Mouse (Mus musculus) brain, embryonic 14.5 days (tissue): Measurements from ENCODE around the gene Patz1.

Experiments used
- CTCF ChIP-seq: fragments of 200-500 bp; IDR thresholded peaks from 2 replicates; pipeline ENCODE4 v1.5.1; 2012; ENCODE audit warnings: inconsistent platforms, mild to moderate bottlenecking, moderate library complexity, borderline replicate concordance; ENCODE audit not compliant: insufficient read depth, insufficient read length; ENCODE audit errors: extremely low read depth
- POLR2A ChIP-seq: fragments of 200-500 bp; IDR thresholded peaks from 2 replicates; pipeline ENCODE4 v1.6.1; 2012; ENCODE audit warnings: mild to moderate bottlenecking, inconsistent platforms, borderline replicate concordance; ENCODE audit not compliant: poor library complexity, insufficient read depth, insufficient read length, severe bottlenecking; ENCODE audit errors: extremely low read depth

- TF ChIP-seq POLR2A (no peak), CTCF (no peak)
Measured at GRCm38 (mm10) chr11:3307875-3308274, 19.2 kb downstream of the Patz1 start.
